In the genomic region with DNA sequence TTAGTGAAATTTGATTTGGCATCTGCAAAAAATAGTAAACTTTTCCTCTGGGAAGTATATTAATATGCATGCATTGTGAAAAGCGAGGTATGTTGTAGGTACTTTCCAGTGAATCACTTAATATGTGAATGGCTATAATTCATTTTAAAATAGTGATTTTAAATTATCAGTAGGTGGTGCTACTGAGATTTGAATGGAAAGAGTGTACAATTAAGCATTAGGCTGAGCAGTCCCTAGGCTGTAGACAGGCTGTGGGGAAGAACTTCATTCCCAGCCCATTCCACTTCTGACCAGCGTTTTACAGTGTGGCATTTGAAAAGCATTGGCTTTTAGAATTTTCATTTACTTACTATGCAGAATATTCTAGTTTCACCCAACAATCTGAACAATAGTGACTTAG, we compare ENCODE assay signal across 13 mouse cellular contexts. TPM values are rescaled to one million over a fixed set of nuclear protein-coding genes. Genes with fewer than 3 reads are reported as not detected.
DNase-seq lines count a peak whose midpoint lies in the region; ATAC-seq and TF ChIP-seq lines count a peak whose summit lies in the region.
"Had no signal": no experiment of that assay in that cellular context is flagged by ENCODE, and none has a peak within 500 bp of the region (broad histone marks: within the 10 kb centered on the region; RNA-seq: fewer than 3 reads in every experiment).

No protein-coding gene starts in this region.

- no peak overlapping the region for H3K4me3 ChIP-seq in gastrocnemius, adult 2 months
- H3K4me3 ChIP-seq in liver, adult 2 months (ENCODE audit: insufficient read depth, low read depth, low read length) = no peak overlapping the region
- no peak overlapping the region for H3K4me3 ChIP-seq in liver, embryonic 11.5 days (ENCODE audit: low read depth, low read length)
- no peak overlapping the region for H3K4me3 ChIP-seq in midbrain, postnatal 0 days (ENCODE audit: low read depth, low read length)
- H3K4me3 ChIP-seq: kidney, embryonic 15.5 days had no signal

- WGBS in liver, adult 2 months = 71% methylated on average over 2 of the region's 2 CpGs
- whole genome bisulfite sequencing in liver, embryonic 11.5 days = 77% methylated on average over 2 of the region's 2 CpGs
- 71% methylated on average over 2 of the region's 2 CpGs for WGBS in midbrain, postnatal 0 days

- H3K79me2 ChIP-seq in liver, adult 2 months (ENCODE audit: control insufficient read depth, insufficient read depth, low read length) = no peaks in the 10 kb centered on the region; the same call in 1 of the 2 replicates

- no peak; the same call in 1 of the 2 replicates for ATAC-seq in liver, embryonic 11.5 days (replicated peaks; ENCODE audit: low FRiP score)
- peak; percentile 57; the same call in 1 of the 2 replicates for ATAC-seq in midbrain, postnatal 0 days (ENCODE audit: low FRiP score)
- ATAC-seq in erythroid progenitor cell, adult 5-6 weeks (replicated peaks; ENCODE audit: low FRiP score, poor library complexity, severe bottlenecking) = no peak

- TF ChIP-seq POLR2A in liver, adult 2 months (IDR thresholded peaks at IDR 0.05; ENCODE audit: extremely low read depth, insufficient read depth, low read length) = no peak

- H3K9me3 ChIP-seq in liver, embryonic 11.5 days (ENCODE audit: control insufficient read depth, low read length) = no peaks in the 10 kb centered on the region
- H3K9me3 ChIP-seq in midbrain, postnatal 0 days (ENCODE audit: low read length) = no peaks in the 10 kb centered on the region
- H3K9me3 ChIP-seq: kidney, embryonic 15.5 days had no signal

- no peak overlapping the region for H3K9ac ChIP-seq in liver, adult 2 months (ENCODE audit: low read depth, low read length)
- no peak overlapping the region for H3K9ac ChIP-seq in liver, embryonic 11.5 days (ENCODE audit: low read depth, low read length)
- no peak overlapping the region for H3K9ac ChIP-seq in midbrain, postnatal 0 days (replicated peaks; ENCODE audit: low read length, poor library complexity, severe bottlenecking)
- H3K9ac ChIP-seq: kidney, embryonic 15.5 days had no signal

- H3K4me2 ChIP-seq in liver, embryonic 11.5 days = no peak overlapping the region
- no peak overlapping the region for H3K4me2 ChIP-seq in midbrain, postnatal 0 days (ENCODE audit: low read depth, low read length, poor library complexity, severe bottlenecking)
- H3K4me2 ChIP-seq: kidney, embryonic 15.5 days had no signal

- no peak for DNase-seq in gastrocnemius, adult 2 months
- no peak for DNase-seq in gastrocnemius, postnatal 25 days
- no peak for DNase-seq in liver, adult 2 months (ENCODE audit: extremely low read depth, low read depth, low spot score)
- no peak for DNase-seq in liver, embryonic 11.5 days (ENCODE audit: low spot score)
- DNase-seq in adipocyte (ENCODE audit: low spot score) = peak; percentile 6
- DNase-seq in midbrain, postnatal 0 days (ENCODE audit: low spot score) = peak; percentile 22
- DNase-seq: adrenal gland, postnatal 10 days; heart, postnatal 14 days; layer of hippocampus, postnatal 36 days had no signal

- intact Hi-C loops in gastrocnemius, adult 2 months (cut with DNase I) = loop anchor here (5.0 kb wide), 3 partner anchors 38 to 133 kb away; no protein-coding TSS in a partner anchor

- H3K27ac ChIP-seq in gastrocnemius, adult 2 months = no peak overlapping the region
- no peak overlapping the region for H3K27ac ChIP-seq in liver, adult 2 months (replicated peaks; ENCODE audit: insufficient read depth, low read depth, low read length)
- H3K27ac ChIP-seq in liver, embryonic 11.5 days (ENCODE audit: low read depth, low read length) = no peak overlapping the region
- no peak overlapping the region for H3K27ac ChIP-seq in midbrain, postnatal 0 days (ENCODE audit: low read depth, low read length)
- H3K27ac ChIP-seq: kidney, embryonic 15.5 days; macrophage had no signal

- H3K4me1 ChIP-seq in liver, adult 2 months (ENCODE audit: control insufficient read depth, insufficient read depth, low read length) = peaks cover under 1% of the 10 kb centered on the region; the same call in 1 of the 2 replicates
- no peaks in the 10 kb centered on the region; the same call in 1 of the 2 replicates for H3K4me1 ChIP-seq in liver, embryonic 11.5 days (replicated peaks; ENCODE audit: control insufficient read depth, insufficient read depth, low read length)
- no peaks in the 10 kb centered on the region for H3K4me1 ChIP-seq in midbrain, postnatal 0 days (ENCODE audit: insufficient read depth, low read length)
- H3K4me1 ChIP-seq: kidney, embryonic 15.5 days had no signal

- H3K36me3 ChIP-seq in liver, adult 2 months (ENCODE audit: control insufficient read depth, insufficient read depth, low read length) = peaks cover 6% of the 10 kb centered on the region
- H3K36me3 ChIP-seq in liver, embryonic 11.5 days (ENCODE audit: control insufficient read depth, insufficient read depth, low read length) = no peaks in the 10 kb centered on the region
- H3K36me3 ChIP-seq in midbrain, postnatal 0 days (ENCODE audit: insufficient read depth, low read length) = no peaks in the 10 kb centered on the region

- no peaks in the 10 kb centered on the region for H3K27me3 ChIP-seq in liver, adult 2 months (ENCODE audit: control insufficient read depth, insufficient read depth, low read length)
- no peaks in the 10 kb centered on the region for H3K27me3 ChIP-seq in liver, embryonic 11.5 days (replicated peaks; ENCODE audit: control insufficient read depth, insufficient read depth, low read length)
- H3K27me3 ChIP-seq in midbrain, postnatal 0 days (ENCODE audit: insufficient read depth, low read length) = no peaks in the 10 kb centered on the region
- H3K27me3 ChIP-seq: kidney, embryonic 15.5 days had no signal

- peak; percentile 47 for TF ChIP-seq CTCF in gastrocnemius, adult 2 months (IDR thresholded peaks at IDR 0.05)
- peak; percentile 4; the same call in 1 of the 2 replicates for TF ChIP-seq CTCF in liver, adult 2 months (IDR thresholded peaks at IDR 0.05; ENCODE audit: low read depth, low read length)
- TF ChIP-seq CTCF in midbrain, postnatal 0 days (IDR thresholded peaks at IDR 0.05) = peak; percentile 65

RNA-seq across cellular contexts. Expression of gene Tmem236, which starts 14.6 kb away (rescaled TPM):
- total RNA-seq in gastrocnemius, adult 2 months (2021) = under 1 TPM; 0.15 to 0.17 TPM
- total RNA-seq in gastrocnemius, postnatal 25 days (2021) = under 1 TPM; 0.21 to 0.31 TPM
- total RNA-seq in liver, adult 2 months (2014; rRNA removed) = not detected in 2 replicates
- polyA plus RNA-seq in liver, adult 2 months (2012; rRNA removed) = not detected in 2 replicates
- polyA plus RNA-seq in liver, embryonic 11.5 days (2014; fragmentation: Nextera tagmentation; extraction: Ambion mirVana) = not detected in 2 replicates
- total RNA-seq in midbrain, postnatal 0 days (2014; rRNA removed) = 0.05 and 0.42 TPM in 2 replicates
- polyA plus RNA-seq in midbrain, postnatal 0 days (2015; fragmentation: Nextera tagmentation; extraction: Ambion mirVana) = 0.21 and 0.22 TPM in 2 replicates
- total RNA-seq in erythroid progenitor cell, adult 5-6 weeks (2015; ENCODE audit: low replicate concordance) = 0.72 TPM in 1 of 2 replicates, not detected in the other
- total RNA-seq in erythroid progenitor cell, adult 5-6 weeks (2017; ENCODE audit: low replicate concordance) = 0.90 TPM in 1 of 2 replicates, not detected in the other
- polyA plus RNA-seq: macrophage; spleen, adult 2 months had no signal

Comparison
In these comparisons a context has a peak if more than half of its experiments do, and no peak if none do; other contexts are left out.
1. DNase-seq: peak in adipocyte (single experiment) and midbrain, postnatal 0 days (single experiment); none in gastrocnemius, adult 2 months (single experiment), gastrocnemius, postnatal 25 days (single experiment), liver, adult 2 months (single experiment) and liver, embryonic 11.5 days (single experiment).
2. CTCF ChIP-seq: peak in every context shown above with its lines; median percentile 65 in midbrain, postnatal 0 days; 47 in gastrocnemius, adult 2 months; 4 in liver, adult 2 months.